Mouse (Mus musculus): ENCODE results near the gene Cdh11.
"Not testable (repeated sequence)": the region's sequence is repeated elsewhere in the genome, so short reads cannot be mapped to it uniquely, and the experiment has no call there.

GRCm38 (mm10) chr8:102685491-102685890, 100.0 kb downstream of the Cdh11 start:
- TF ChIP-seq POLR2A (IDR thresholded peaks at IDR 0.05; ENCODE audit: extremely low read depth, insufficient read depth, low read length); CTCF (IDR thresholded peaks at IDR 0.05; ENCODE audit: low read depth, low read length): not testable (repeated sequence)
